Mouse (Mus musculus) spleen, adult 2 months (tissue): ENCODE data around the gene Fam168a.
"Not testable (repeated sequence)": the region's sequence is repeated elsewhere in the genome, so short reads cannot be mapped to it uniquely, and the experiment has no call there.

Experiments
- CTCF ChIP-seq: fragments of 200-500 bp; IDR thresholded peaks from 2 replicates; pipeline ENCODE4 v1.5.1; 2011; ENCODE audit warnings: mild to moderate bottlenecking, inconsistent platforms; ENCODE audit not compliant: insufficient read depth, insufficient read length, insufficient replicate concordance; ENCODE audit errors: extremely low read depth
- POLR2A ChIP-seq: fragments of 200-500 bp; IDR thresholded peaks from 2 replicates; pipeline ENCODE4 v1.6.1; 2011; ENCODE audit warnings: low read depth, low read length, inconsistent platforms

DNA sequence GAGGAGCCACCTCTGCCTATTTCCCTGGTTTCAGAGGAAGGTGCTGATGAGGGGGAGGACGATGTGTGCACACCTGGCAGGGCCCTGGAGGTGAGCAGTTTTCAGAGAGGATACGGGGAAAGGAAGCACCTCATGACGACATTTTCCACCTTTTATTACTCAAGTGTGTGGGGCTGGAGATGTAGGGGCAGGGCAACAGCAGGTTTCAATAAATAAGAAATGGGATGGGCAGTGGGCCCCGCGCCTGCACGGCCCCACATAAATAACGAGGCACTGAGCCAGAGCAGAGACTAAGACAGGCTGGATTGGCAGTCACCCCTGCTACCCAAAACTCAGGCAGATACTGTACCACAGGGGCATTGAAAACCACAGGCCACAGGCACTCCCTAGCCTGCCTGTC, 139.6 kb downstream of the Fam168a start:
- TF ChIP-seq POLR2A, CTCF: not testable (repeated sequence)
